Mouse (Mus musculus) liver, postnatal 0 days (tissue): ENCODE measurements at regions not wholly inside any gene's neighbourhood (a gene's known extent, or its start where the extent isn't known, plus 50 kb on each side); places are given as distances from the start of the nearest gene placed in this dataset.

Experiments
- ATAC-seq: fragments of 200-750 bp; cut with Nextera tagmentation; 2 replicates; pipeline ENCODE4 v1.8.0; 2017; ENCODE audit warnings: mild to moderate bottlenecking, moderate library complexity
- DNase-seq: peaks from one replicate; pipeline ENCODE4 v3.0.0-alpha.2; 2016
- H3K27ac ChIP-seq: fragments of 300-500 bp; sonication (generic); 2 replicates; pipeline ENCODE4 v1.5.1; 2014; ENCODE audit warnings: antibody characterized with exemption, moderate library complexity, mild to moderate bottlenecking, low read depth
- H3K27me3 ChIP-seq: fragments of 300-500 bp; sonication (generic); 2 replicates; pipeline ENCODE4 v1.6.1; 2014; ENCODE audit warnings: low read length, control low read depth, mixed read lengths; ENCODE audit not compliant: insufficient read depth
- H3K36me3 ChIP-seq: fragments of 300-500 bp; sonication (generic); replicated peaks from 2 replicates; pipeline ENCODE4 v1.6.1; 2014; ENCODE audit warnings: mild to moderate bottlenecking, control low read depth, low read length, moderate library complexity, mixed read lengths; ENCODE audit not compliant: insufficient read depth
- H3K4me1 ChIP-seq: fragments of 300-500 bp; sonication (generic); 2 replicates; pipeline ENCODE4 v1.6.1; 2014; ENCODE audit warnings: antibody characterized with exemption, mild to moderate bottlenecking, control low read depth; ENCODE audit not compliant: insufficient read depth
- H3K4me2 ChIP-seq: fragments of 300-500 bp; sonication (generic); 2 replicates; pipeline ENCODE4 v1.6.1; 2014; ENCODE audit warnings: low read depth, mild to moderate bottlenecking, low read length, moderate library complexity, mixed read lengths
- H3K4me3 ChIP-seq: fragments of 300-500 bp; sonication (generic); 2 replicates; pipeline ENCODE4 v1.5.1; 2014; ENCODE audit warnings: low read depth, low read length
- H3K9ac ChIP-seq: fragments of 300-500 bp; sonication (generic); replicated peaks from 2 replicates; pipeline ENCODE4 v1.6.1; 2014; ENCODE audit warnings: mild to moderate bottlenecking, moderate library complexity
- H3K9me3 ChIP-seq: fragments of 300-500 bp; sonication (generic); 2 replicates; pipeline ENCODE4 v1.6.1; 2016; ENCODE audit warnings: mild to moderate bottlenecking, control low read depth, low read length, mixed read lengths
- CTCF ChIP-seq: sonication (generic); IDR thresholded peaks from 2 replicates; pipeline ENCODE4 v1.5.1; 2016; ENCODE audit warnings: antibody characterized with exemption, low read depth
- EP300 ChIP-seq: IDR thresholded peaks from 2 replicates; pipeline ENCODE4 v1.6.1; 2016; ENCODE audit warnings: antibody characterized with exemption, low read depth, mild to moderate bottlenecking
- WGBS: fragments of 180-500 bp; shearing (Covaris S2); extraction: QIAGEN DNeasy Blood & Tissue Kit; methylation state at CpG from one replicate; pipeline ENCODE4 v1.1.7; 2014; ENCODE audit not compliant: insufficient replicate concordance; 5-methylcytosine and 5-hydroxymethylcytosine counted together

- 29% methylated on average over 5 of the region's 5 CpGs for WGBS
- peak; percentile 63; the same call in 1 of the 2 replicates for ATAC-seq
- no peaks in the 10 kb centered on the region; the same call in 1 of the 2 replicates for H3K4me1 ChIP-seq
- H3K4me2 ChIP-seq: no peak overlapping the region
- no peak overlapping the region for H3K4me3 ChIP-seq
- H3K9ac ChIP-seq: no peak overlapping the region
- no peak for TF ChIP-seq EP300
- no peak for TF ChIP-seq CTCF
- no peak overlapping the region for H3K27ac ChIP-seq
- no peaks in the 10 kb centered on the region for H3K36me3 ChIP-seq
- no peaks in the 10 kb centered on the region for H3K9me3 ChIP-seq
- no peak for DNase-seq
- H3K27me3 ChIP-seq: no peaks in the 10 kb centered on the region
These were observed 125.2 kb upstream of the Shb start for GRCm38 (mm10) chr4:45657350-45657978.

DNA sequence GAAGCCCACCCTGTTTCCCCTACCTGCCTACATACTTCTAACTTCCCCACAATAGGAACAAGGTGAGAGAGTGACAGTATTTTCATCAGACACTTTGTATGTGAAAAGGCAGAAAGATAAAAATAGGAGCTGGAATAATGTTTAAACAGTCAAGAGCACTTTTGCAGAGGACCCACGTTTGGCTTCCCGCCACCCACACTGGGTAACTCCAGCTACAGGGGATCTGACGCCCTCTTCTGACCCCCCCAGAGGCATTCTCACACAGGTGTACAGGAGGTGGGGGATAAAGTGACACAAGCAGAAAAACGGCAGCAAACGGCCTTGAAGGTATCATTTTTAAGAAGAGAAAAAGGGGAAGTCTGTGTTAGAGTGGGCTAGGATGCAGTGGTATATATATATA is 123.5 kb upstream of the Shb start:
- no peaks in the 10 kb centered on the region for H3K27me3 ChIP-seq
- H3K9me3 ChIP-seq: no peaks in the 10 kb centered on the region
- ATAC-seq (no peak), DNase-seq (no peak)
- 37% methylated on average over 5 of the region's 5 CpGs for WGBS
- no peak overlapping the region for H3K9ac ChIP-seq
- no peak overlapping the region for H3K4me2 ChIP-seq
- no peaks in the 10 kb centered on the region for H3K36me3 ChIP-seq
- TF ChIP-seq CTCF (no peak), EP300 (no peak)
- H3K4me1 ChIP-seq: no peaks in the 10 kb centered on the region; the same call in 1 of the 2 replicates
- H3K27ac ChIP-seq: no peak overlapping the region
- no peak overlapping the region for H3K4me3 ChIP-seq

DNA sequence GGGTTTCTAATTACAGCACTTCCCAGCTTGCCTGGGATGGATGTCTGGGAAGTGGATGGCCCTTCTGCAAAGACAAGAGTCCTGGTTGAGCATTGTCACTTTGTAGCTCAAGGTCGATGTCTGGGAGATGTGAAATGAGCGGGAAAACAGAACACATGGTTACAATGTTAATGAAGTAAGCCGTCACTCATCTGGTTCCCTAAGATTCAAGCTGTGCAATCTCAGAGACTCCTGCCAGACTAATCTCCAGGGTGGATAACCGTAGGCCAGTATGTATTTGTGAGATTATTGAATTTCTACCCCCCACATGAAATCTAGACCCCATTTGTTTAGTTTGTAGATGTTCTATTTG is 122.5 kb upstream of the Shb start:
- no peak overlapping the region for H3K4me2 ChIP-seq
- no peaks in the 10 kb centered on the region for H3K9me3 ChIP-seq
- no peak overlapping the region for H3K4me3 ChIP-seq
- no peak overlapping the region for H3K9ac ChIP-seq
- DNase-seq: no peak
- H3K36me3 ChIP-seq: no peaks in the 10 kb centered on the region
- WGBS: 29% methylated on average over 4 of the region's 4 CpGs
- no peaks in the 10 kb centered on the region for H3K27me3 ChIP-seq
- no peak for ATAC-seq
- no peak overlapping the region for H3K27ac ChIP-seq
- no peak for TF ChIP-seq EP300
- no peak for TF ChIP-seq CTCF
- H3K4me1 ChIP-seq: no peaks in the 10 kb centered on the region; the same call in 1 of the 2 replicates

GRCm38 (mm10) chr4:45654019-45654803 is 121.9 kb upstream of the Shb start:
- Histone ChIP-seq H3K27ac (no peak overlapping the region), H3K4me3 (no peak overlapping the region), H3K4me2 (peak overlapping the region; percentile 2; the same call in 1 of the 2 replicates), H3K4me1 (no peaks in the 10 kb centered on the region; the same call in 1 of the 2 replicates), H3K36me3 (no peaks in the 10 kb centered on the region), H3K9me3 (no peaks in the 10 kb centered on the region), H3K27me3 (no peaks in the 10 kb centered on the region), H3K9ac (no peak overlapping the region)
- 16% methylated on average over 14 of the region's 14 CpGs for WGBS
- ATAC-seq (no peak), DNase-seq (peak; percentile 19)
- TF ChIP-seq EP300: no peak
- no peak for TF ChIP-seq CTCF

DNA sequence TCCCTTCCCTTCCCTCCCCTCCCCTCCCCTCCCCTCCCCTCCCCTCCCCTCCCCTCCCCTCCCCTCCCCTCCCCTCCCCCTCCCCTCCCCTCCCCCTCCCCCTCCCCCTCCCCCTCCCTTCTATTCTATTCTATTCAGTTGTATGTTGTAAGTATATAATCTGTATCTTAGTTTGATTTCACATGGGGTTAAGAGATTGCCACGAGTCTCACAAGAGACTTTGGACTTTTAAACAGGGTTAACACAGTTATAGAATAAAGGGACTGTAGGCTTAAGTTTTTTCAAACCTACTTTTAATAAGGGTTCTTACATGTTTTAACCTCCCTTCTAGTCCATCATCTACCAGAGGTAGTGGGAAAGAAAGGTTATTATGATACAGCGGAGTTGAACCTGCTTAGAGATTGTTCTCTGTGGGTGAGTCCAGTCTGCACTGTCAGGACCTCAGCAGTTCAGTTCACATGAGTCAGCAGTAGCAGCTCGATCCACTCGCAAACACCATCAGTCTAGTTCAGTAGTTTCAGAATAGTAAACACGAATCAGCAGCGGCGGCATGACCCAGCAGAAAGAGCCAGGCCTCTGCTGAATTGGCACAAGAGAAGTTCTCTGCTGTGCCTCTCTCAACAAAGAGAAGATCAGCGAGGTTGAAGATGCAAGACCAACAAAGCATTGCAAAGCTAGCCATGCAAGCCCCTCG is 116.8 kb upstream of the Shb start:
- Histone ChIP-seq H3K4me3 (no peak overlapping the region), H3K36me3 (no peaks in the 10 kb centered on the region), H3K27me3 (no peaks in the 10 kb centered on the region), H3K9me3 (no peaks in the 10 kb centered on the region), H3K4me1 (no peaks in the 10 kb centered on the region), H3K27ac (no peak overlapping the region), H3K9ac (no peak overlapping the region), H3K4me2 (no peak overlapping the region)
- 66% methylated on average over 9 of the region's 9 CpGs for WGBS
- TF ChIP-seq CTCF (no peak), EP300 (no peak)
- ATAC-seq (peak; percentile 33), DNase-seq (no peak)

DNA sequence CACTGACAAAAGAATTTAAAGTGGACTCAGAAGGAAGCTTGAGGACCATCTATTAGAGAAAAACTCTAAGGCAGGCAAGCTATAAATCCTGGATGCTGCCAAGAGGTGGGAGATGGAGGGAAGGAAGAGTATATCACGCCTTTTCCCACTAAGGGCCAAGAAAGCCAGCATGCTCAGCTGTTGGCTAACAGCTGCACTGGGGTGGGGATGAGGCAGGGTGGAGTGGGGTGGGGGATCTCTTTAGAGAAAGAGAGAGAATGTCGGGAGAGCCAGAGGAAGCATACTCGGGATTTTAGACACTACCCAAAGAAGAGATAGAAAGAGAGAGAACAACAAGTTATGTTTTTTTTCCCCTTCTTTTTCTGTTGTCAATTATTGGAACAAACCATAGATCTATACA is 115.2 kb upstream of the Shb start:
- TF ChIP-seq EP300 (no peak), CTCF (no peak)
- no peak overlapping the region for H3K9ac ChIP-seq
- DNase-seq (no peak), ATAC-seq (no peak)
- H3K9me3 ChIP-seq: no peaks in the 10 kb centered on the region
- H3K4me3 ChIP-seq: no peak overlapping the region
- no peaks in the 10 kb centered on the region for H3K4me1 ChIP-seq
- H3K27me3 ChIP-seq: no peaks in the 10 kb centered on the region
- no peak overlapping the region for H3K4me2 ChIP-seq
- WGBS: 73% methylated on average over 3 of the region's 3 CpGs
- no peaks in the 10 kb centered on the region for H3K36me3 ChIP-seq
- H3K27ac ChIP-seq: no peak overlapping the region
